Mouse (Mus musculus) intestine, embryonic 14.5 days (tissue): ENCODE measurements around the gene Ift43. TPM values are rescaled to one million over a fixed set of nuclear protein-coding genes. Genes with fewer than 3 reads are reported as not detected.
A peak's percentile ranks its signal among the peaks of the same experiment; 100 is the strongest.

ENCODE experiments used
- ATAC-seq: fragments of 200-750 bp; cut with Nextera tagmentation; replicated peaks from 2 replicates; pipeline ENCODE4 v1.8.0; 2017; ENCODE audit warnings: low read depth, moderate number of reproducible peaks, moderate TSS enrichment, moderate library complexity; ENCODE audit not compliant: low FRiP score, low TSS enrichment
- DNase-seq: peaks from one replicate; pipeline ENCODE4 v3.0.0-alpha.2; 2018; ENCODE audit warnings: low spot score
- H3K27ac ChIP-seq: fragments of 300-500 bp; sonication (generic); 2 replicates; pipeline ENCODE4 v1.5.1; 2014; ENCODE audit warnings: low read depth, mild to moderate bottlenecking, control low read depth
- H3K27me3 ChIP-seq: fragments of 300-500 bp; sonication (generic); replicated peaks from 2 replicates; pipeline ENCODE4 v1.6.1; 2014; ENCODE audit warnings: low read length, control low read depth; ENCODE audit not compliant: control insufficient read depth, insufficient read depth
- H3K36me3 ChIP-seq: fragments of 300-500 bp; sonication (generic); 2 replicates; pipeline ENCODE4 v1.6.1; 2014; ENCODE audit warnings: low read length, control low read depth; ENCODE audit not compliant: control insufficient read depth, insufficient read depth
- H3K4me1 ChIP-seq: fragments of 300-500 bp; sonication (generic); replicated peaks from 2 replicates; pipeline ENCODE4 v1.6.1; 2014; ENCODE audit warnings: low read length, control low read depth, mixed read lengths; ENCODE audit not compliant: control insufficient read depth, insufficient read depth
- H3K4me2 ChIP-seq: fragments of 300-500 bp; sonication (generic); 2 replicates; pipeline ENCODE4 v1.6.1; 2014; ENCODE audit warnings: low read length
- H3K4me3 ChIP-seq: fragments of 300-500 bp; sonication (generic); 2 replicates; pipeline ENCODE4 v1.5.1; 2014; ENCODE audit warnings: low read depth, low read length, control low read depth, mixed read lengths
- H3K9ac ChIP-seq: fragments of 300-500 bp; sonication (generic); 2 replicates; pipeline ENCODE4 v1.6.1; 2014; ENCODE audit warnings: mild to moderate bottlenecking, low read length
- H3K9me3 ChIP-seq: fragments of 300-500 bp; sonication (generic); 2 replicates; pipeline ENCODE4 v1.6.1; 2016; ENCODE audit warnings: low read length, control low read depth; ENCODE audit not compliant: control insufficient read depth
- WGBS: fragments of 180-500 bp; shearing (Covaris S2); extraction: QIAGEN DNeasy Blood & Tissue Kit; methylation state at CpG from one replicate; pipeline ENCODE4 v1.1.7; 2014; 5-methylcytosine and 5-hydroxymethylcytosine counted together
- polyA plus RNA-seq: library from polyadenylated mRNA; unstranded; fragments of >200 nt; fragmentation: Nextera tagmentation; extraction: Ambion mirVana; gene quantifications from 2 replicates; pipeline ENCODE4 v1.2.1, GENCODE M21; 2014

Gene Ift43
- polyA plus RNA-seq, 1 experiment from 2014 or later = 81.5 TPM

- H3K4me1 ChIP-seq = peaks cover 17% of the 10 kb centered on the region; the same call in 1 of the 2 replicates
- no peaks in the 10 kb centered on the region for H3K9me3 ChIP-seq
- H3K4me3 ChIP-seq = no peak overlapping the region
- DNase-seq (no peak), ATAC-seq (no peak)
- WGBS = 84% methylated on average over 20 of the region's 20 CpGs
- H3K9ac ChIP-seq = 0 out of 2 replicates have a peak overlapping the region, but pooled peaks have one; percentile 1
- peaks cover 8% of the 10 kb centered on the region; the same call in 1 of the 2 replicates for H3K36me3 ChIP-seq
- peak overlapping the region; percentile 64; the same call in 1 of the 2 replicates for H3K27ac ChIP-seq
- no peaks in the 10 kb centered on the region for H3K27me3 ChIP-seq
- H3K4me2 ChIP-seq = no peak overlapping the region
Measured at GRCm38 (mm10) chr12:86158689-86159483, 76.5 kb downstream of the Ift43 start.

GRCm38 (mm10) chr12:86161436-86161835, 79.1 kb downstream of the Ift43 start:
- WGBS = 87% methylated on average over 6 of the region's 6 CpGs
- Histone ChIP-seq H3K4me1 (peaks cover 15% of the 10 kb centered on the region; the same call in 1 of the 2 replicates), H3K4me2 (no peak overlapping the region), H3K9ac (no peak overlapping the region), H3K27me3 (no peaks in the 10 kb centered on the region), H3K9me3 (no peaks in the 10 kb centered on the region), H3K36me3 (peaks cover 8% of the 10 kb centered on the region; the same call in 1 of the 2 replicates), H3K4me3 (no peak overlapping the region), H3K27ac (no peak overlapping the region)
- ATAC-seq (no peak), DNase-seq (no peak)

DNA sequence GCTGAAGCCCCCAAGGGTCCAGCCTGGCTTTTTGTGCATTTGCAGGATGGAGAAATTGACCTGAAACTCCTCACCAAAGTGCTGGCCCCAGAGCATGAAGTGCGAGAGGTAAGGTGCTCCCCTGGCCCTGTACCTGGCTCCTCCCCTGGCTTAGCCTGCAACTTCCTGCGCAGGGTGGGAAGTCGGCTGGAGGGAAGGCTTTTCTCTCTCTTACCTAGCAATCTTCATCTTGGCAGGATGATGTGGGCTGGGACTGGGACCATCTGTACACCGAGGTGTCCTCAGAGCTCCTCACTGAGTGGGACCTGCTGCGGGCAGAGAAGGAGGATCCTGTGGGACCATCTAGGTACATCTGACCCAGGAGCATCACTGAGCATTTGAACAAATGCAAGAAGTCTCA, 79.6 kb downstream of the Ift43 start:
- ATAC-seq (no peak), DNase-seq (no peak)
- H3K4me2 ChIP-seq = no peak overlapping the region
- peaks cover 16% of the 10 kb centered on the region; the same call in 1 of the 2 replicates for H3K4me1 ChIP-seq
- H3K27ac ChIP-seq = no peak overlapping the region
- no peaks in the 10 kb centered on the region for H3K9me3 ChIP-seq
- H3K9ac ChIP-seq = no peak overlapping the region
- peaks cover 8% of the 10 kb centered on the region; the same call in 1 of the 2 replicates for H3K36me3 ChIP-seq
- 89% methylated on average over 5 of the region's 5 CpGs for WGBS
- H3K4me3 ChIP-seq = no peak overlapping the region
- no peaks in the 10 kb centered on the region for H3K27me3 ChIP-seq

DNA sequence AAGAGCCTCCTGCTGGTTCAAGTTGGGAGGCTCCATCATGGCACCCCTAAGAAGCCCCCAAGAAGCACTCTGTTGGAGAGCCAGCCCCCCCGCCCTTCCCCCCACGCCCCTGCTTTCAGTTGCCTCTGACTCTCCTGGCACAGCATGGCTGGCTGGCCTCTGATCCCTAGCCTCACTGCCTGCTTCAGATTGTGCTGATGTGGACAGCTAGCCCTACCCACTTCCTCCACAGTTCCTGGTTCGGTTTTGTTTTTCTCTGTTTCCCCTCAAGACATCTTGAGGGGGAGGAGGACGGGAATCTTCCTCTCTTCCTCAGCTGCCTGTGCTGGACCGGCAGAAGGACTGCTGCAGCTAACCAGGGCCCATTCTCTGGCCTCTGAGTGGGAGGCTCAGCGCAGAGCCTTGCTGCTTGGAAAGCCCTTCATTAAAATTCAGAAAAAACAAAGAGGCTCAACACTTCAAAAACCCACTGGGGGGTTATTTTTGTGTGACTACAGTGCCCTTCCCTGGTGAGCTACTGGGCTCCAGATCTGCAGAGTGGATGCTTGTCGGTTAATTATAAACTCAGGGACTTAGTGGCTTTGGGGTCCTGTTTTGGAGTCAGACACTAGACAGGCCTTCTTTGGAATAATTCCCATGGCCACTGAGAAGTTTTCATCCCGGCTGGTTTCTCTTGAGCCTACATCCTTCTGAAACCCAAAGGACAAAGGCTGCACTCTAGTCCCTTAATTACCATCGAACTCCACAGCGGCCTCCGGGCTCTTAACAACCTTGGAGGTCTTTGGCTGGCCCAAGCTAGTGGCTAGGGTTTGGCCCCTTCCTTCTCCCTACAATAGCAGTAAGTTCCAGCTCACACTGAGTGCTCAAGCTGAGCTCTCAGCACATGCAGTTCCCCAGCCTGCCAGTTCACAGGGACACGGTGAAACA, 80.8 kb downstream of the Ift43 start:
- 39% methylated on average over 12 of the region's 12 CpGs for WGBS
- ATAC-seq (no peak), DNase-seq (no peak)
- Histone ChIP-seq H3K9me3 (no peaks in the 10 kb centered on the region), H3K36me3 (peaks cover 8% of the 10 kb centered on the region; the same call in 1 of the 2 replicates), H3K27ac (0 out of 2 replicates have a peak overlapping the region, but pooled peaks have one; percentile 33), H3K4me3 (no peak overlapping the region), H3K4me2 (no peak overlapping the region), H3K27me3 (no peaks in the 10 kb centered on the region), H3K4me1 (peaks cover 16% of the 10 kb centered on the region; the same call in 1 of the 2 replicates), H3K9ac (no peak overlapping the region)

DNA sequence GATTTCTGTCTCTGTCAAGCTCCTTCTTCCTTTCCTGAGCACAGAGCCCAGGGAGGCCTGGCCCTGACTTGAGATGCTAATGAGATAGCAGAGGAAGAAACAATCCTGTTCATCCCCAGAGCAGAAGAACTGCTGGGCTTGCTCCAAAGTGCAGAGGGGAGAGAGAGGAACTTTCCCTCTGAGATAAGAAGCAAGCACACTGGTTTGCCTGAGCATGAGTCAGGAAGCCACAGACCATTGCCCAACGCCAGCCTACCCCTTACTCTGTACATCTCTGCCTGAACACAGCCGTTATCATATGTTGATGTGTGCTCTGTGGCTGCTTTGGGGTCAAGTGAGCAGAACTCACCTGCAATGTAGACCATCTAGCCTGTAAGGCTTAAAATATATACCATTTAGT, 83.9 kb downstream of the Ift43 start:
- H3K27me3 ChIP-seq = no peaks in the 10 kb centered on the region
- H3K27ac ChIP-seq = no peak overlapping the region
- H3K4me2 ChIP-seq = no peak overlapping the region
- no peak for ATAC-seq
- H3K9me3 ChIP-seq = no peaks in the 10 kb centered on the region
- H3K36me3 ChIP-seq = peaks cover 7% of the 10 kb centered on the region; the same call in 1 of the 2 replicates
- no peak overlapping the region for H3K9ac ChIP-seq
- no peak for DNase-seq
- 43% methylated on average over 2 of the region's 2 CpGs for WGBS
- H3K4me3 ChIP-seq = no peak overlapping the region
- 0 out of 2 replicates have a peak, but pooled peaks cover 10% of the 10 kb centered on the region for H3K4me1 ChIP-seq

DNA sequence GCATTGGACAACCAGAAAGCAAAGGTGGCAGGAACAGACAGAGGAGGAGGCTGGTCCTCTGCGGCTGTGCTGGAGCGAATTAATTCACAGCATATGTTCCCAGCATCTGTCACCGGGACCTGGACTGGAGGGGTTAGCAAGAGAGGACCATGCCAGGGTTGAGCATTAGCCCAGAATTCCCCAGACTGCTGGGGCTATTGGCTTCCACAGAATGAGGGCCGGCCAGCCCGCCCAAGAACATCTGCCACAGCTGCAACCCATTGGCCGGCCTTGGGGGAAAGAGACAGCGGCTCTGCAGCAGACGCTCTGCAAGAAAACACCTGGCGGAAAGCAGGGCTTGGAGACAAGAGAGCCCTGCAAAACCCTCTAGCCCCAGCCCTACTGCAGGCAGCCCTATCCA, 84.7 kb downstream of the Ift43 start:
- no peak for DNase-seq
- H3K27me3 ChIP-seq = no peaks in the 10 kb centered on the region
- H3K4me3 ChIP-seq = no peak overlapping the region
- H3K9ac ChIP-seq = no peak overlapping the region
- no peaks in the 10 kb centered on the region for H3K9me3 ChIP-seq
- peaks cover 2% of the 10 kb centered on the region; the same call in 1 of the 2 replicates for H3K36me3 ChIP-seq
- no peak overlapping the region for H3K27ac ChIP-seq
- no peak overlapping the region for H3K4me2 ChIP-seq
- 37% methylated on average over 9 of the region's 9 CpGs for WGBS
- no peak; the same call in 1 of the 2 replicates for ATAC-seq
- 0 out of 2 replicates have a peak, but pooled peaks cover 10% of the 10 kb centered on the region for H3K4me1 ChIP-seq

DNA sequence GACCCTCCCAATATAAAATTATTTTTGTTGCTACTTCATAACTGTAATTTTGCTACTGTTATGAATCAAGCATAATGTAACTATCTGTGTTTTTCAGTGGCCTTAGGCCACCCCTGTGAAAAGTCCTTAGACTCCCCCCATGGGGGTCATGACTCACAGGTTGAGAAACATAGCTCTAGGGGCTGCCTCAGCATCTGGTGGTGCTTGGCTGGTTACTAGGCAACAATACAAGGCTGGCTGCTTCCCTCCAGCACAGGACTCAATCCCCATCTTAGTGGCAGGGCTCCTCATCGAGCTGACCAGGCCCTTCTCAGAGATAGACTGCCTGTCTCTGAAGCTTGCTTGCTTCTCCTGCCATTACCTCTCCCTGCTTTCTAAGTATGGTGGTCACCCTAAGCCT, 86.4 kb downstream of the Ift43 start:
- WGBS = 36% methylated on average over 1 of the region's 1 CpGs

GRCm38 (mm10) chr12:86169195-86169594, 86.9 kb downstream of the Ift43 start:
- no peak for DNase-seq
- Histone ChIP-seq H3K36me3 (no peaks in the 10 kb centered on the region), H3K4me1 (0 out of 2 replicates have a peak, but pooled peaks cover 5% of the 10 kb centered on the region), H3K9ac (no peak overlapping the region), H3K27me3 (no peaks in the 10 kb centered on the region), H3K4me3 (no peak overlapping the region), H3K27ac (no peak overlapping the region), H3K9me3 (no peaks in the 10 kb centered on the region), H3K4me2 (no peak overlapping the region)
- WGBS = 72% methylated on average over 5 of the region's 5 CpGs
- ATAC-seq = no peak

More for the DNA sequence above, 86.4 kb downstream of the Ift43 start:
- Histone ChIP-seq H3K4me2 (no peak overlapping the region), H3K27ac (no peak overlapping the region), H3K9ac (no peak overlapping the region), H3K4me1 (0 out of 2 replicates have a peak, but pooled peaks cover 5% of the 10 kb centered on the region), H3K4me3 (no peak overlapping the region), H3K9me3 (no peaks in the 10 kb centered on the region), H3K27me3 (no peaks in the 10 kb centered on the region), H3K36me3 (no peaks in the 10 kb centered on the region)
- no peak for ATAC-seq
- no peak for DNase-seq
